Mouse (Mus musculus): ENCODE measurements at regions not wholly inside any gene's neighbourhood (a gene's known extent, or its start where the extent isn't known, plus 50 kb on each side); places are given as distances from the start of the nearest gene placed in this dataset.

DNA sequence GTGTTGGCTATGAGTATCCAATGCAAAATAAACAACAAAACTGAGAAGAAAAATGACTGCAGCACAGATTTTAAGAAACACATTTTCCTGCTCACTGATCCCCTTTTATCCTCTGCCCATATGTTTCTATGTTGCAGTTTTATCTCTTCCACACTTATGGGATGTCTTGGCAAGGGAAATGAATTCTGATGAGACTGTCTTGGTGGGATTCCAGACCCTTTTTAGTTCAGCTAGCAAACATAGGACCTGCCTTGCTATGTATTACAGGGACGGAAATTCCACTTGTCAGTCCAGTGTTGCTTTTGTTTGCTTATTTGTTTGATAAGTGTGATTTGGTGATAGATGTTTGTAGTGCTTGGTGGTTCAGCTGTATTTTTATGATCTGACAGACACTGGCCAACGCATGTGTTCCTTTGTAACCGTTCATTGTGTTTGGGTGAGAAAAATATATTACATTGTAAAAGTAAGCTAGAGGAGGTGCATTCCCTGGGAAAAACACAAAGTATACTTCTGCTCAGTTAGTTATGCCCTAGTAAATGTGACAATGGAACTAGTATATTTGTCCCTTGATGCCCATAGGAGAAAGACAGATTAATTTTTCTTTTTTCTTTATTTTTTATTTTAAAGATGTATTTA lies 1516.2 kb downstream of the Tbl1xr1 start:
- DNase-seq (ENCODE audit: low read depth, low spot score): no peak

DNA sequence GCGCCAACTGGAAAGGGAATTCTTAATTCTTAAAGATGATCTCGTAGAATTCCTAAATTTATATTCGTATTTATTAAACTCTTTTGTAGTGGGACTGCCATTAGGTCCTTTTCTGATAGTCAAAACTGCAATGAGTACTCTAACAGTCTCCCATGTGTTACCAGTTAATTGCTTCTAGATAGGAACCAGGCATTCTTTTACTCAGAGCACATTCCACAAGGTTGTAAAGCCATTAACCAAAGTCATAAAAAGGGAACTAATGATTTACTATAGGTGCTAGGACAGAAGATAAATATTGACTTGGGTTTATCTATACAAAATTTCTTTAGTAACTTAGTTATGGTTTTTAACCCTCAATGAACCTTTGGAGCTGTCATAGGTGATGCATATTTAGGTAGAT lies 1525.0 kb downstream of the Tbl1xr1 start:
- no peak for DNase-seq (ENCODE audit: low read depth, low spot score)

- DNase-seq (ENCODE audit: low read depth, low spot score): no peak
Observed at GRCm38 (mm10) chr3:23610054-23610453, 1533.6 kb downstream of the Tbl1xr1 start.

DNA sequence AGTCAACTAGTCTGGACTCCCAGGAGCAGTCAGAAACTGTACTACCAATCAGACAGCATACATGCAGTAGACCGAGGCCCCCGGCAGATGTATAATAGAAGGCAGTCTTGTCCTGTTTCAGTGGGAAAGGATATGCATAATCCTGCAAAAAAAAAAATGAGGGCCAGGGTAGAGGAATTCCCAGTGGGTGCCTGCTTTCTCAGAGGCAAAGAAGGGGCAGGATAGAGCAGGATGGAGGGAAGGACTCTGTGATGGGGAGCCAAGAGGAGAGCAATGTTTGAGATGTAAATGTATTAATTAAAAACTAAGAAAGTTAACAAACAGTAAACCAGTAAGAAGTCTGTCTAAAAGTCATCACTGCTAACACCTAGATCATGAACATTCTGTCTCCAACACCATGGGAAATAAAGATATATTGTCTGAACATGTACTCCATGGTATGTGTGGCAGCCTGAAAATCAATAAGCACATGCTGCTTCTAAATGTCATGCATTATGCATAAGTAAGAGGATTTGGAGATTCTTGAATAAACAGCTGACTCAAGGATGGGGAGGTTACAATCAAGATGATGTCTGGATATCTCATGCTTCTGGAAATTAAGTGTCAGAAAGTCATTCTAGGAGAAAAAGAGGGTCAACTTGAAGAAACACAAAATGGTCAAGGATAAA lies 1485.3 kb downstream of the Naaladl2 start:
- no peak for DNase-seq (ENCODE audit: low read depth, low spot score)

- DNase-seq (ENCODE audit: low read depth, low spot score): no peak
Observed at GRCm38 (mm10) chr3:23706748-23707147, 1437.3 kb downstream of the Naaladl2 start.

All from embryo, embryonic 11.5 days (tissue).